Mouse (Mus musculus) G1E (cell line): ENCODE data around the gene Fggy. TPM values are rescaled to one million over a fixed set of nuclear protein-coding genes. Genes with fewer than 3 reads are reported as not detected.

Experiments used
- ATAC-seq: 2 replicates; pipeline ENCODE4 v1.8.0; 2016; ENCODE audit warnings: mild to moderate bottlenecking; ENCODE audit not compliant: insufficient number of reproducible peaks, poor library complexity, low FRiP score, severe bottlenecking; ENCODE audit errors: extremely low read depth
- DNase-seq: peaks from one replicate; pipeline ENCODE4 v3.0.0; 2012; ENCODE audit warnings: low spot score
- H3K27me3 ChIP-seq: 2 replicates; pipeline ENCODE4 v1.6.1; 2012; ENCODE audit warnings: mild to moderate bottlenecking, low read length, inconsistent platforms; ENCODE audit not compliant: insufficient read depth
- H3K36me3 ChIP-seq: replicated peaks from 2 replicates; pipeline ENCODE3; 2012; ENCODE audit warnings: mild to moderate bottlenecking, inconsistent platforms
- H3K4me1 ChIP-seq: 2 replicates; pipeline ENCODE4 v1.6.1; 2012; ENCODE audit warnings: low read depth, low read length, inconsistent platforms, mixed read lengths; ENCODE audit not compliant: insufficient read depth
- H3K4me3 ChIP-seq: 2 replicates; pipeline ENCODE4 v1.5.1; 2012; ENCODE audit warnings: low read depth, mild to moderate bottlenecking, inconsistent platforms, low read length, moderate library complexity, mixed read lengths
- H3K9me3 ChIP-seq: replicated peaks from 2 replicates; pipeline ENCODE4 v1.6.1; 2012; ENCODE audit warnings: inconsistent platforms
- CTCF ChIP-seq: IDR thresholded peaks from 2 replicates; pipeline ENCODE4 v1.5.1; 2012; ENCODE audit warnings: low read depth, low read length, inconsistent platforms, mixed read lengths
- GATA1 ChIP-seq: IDR thresholded peaks from 2 replicates; pipeline ENCODE4 v1.6.1; 2012; ENCODE audit warnings: borderline replicate concordance, low read length, inconsistent platforms, mixed read lengths
- GATA2 ChIP-seq: IDR thresholded peaks from 2 replicates; pipeline ENCODE4 v1.6.1; 2012; ENCODE audit warnings: low read depth, low read length, inconsistent platforms, borderline replicate concordance
- POLR2AphosphoS5 ChIP-seq: IDR thresholded peaks from 2 replicates; pipeline ENCODE4 v1.6.1; 2012; ENCODE audit warnings: low read depth, low read length, inconsistent platforms; ENCODE audit not compliant: insufficient replicate concordance
- TAL1 ChIP-seq: conservative IDR thresholded peaks from 2 replicates; pipeline ENCODE4 v1.6.1; 2012; ENCODE audit warnings: low read depth, low read length, inconsistent platforms, mixed read lengths
- polyA plus RNA-seq: library from polyadenylated mRNA; stranded (reverse); fragments of >175 nt; gene quantifications from 2 replicates; pipeline ENCODE4 v1.2.3, GENCODE M21; 2012
- total RNA-seq, 2 experiments: library from RNA; stranded (forward) in 1 of 2; stranded (reverse) in 1 of 2; fragments of 200-1000 nt in 1 of 2; fragments of >200 nt in 1 of 2; fragmentation: Nextera tagmentation in 1 of 2; gene quantifications; 2 replicates each; pipeline ENCODE4 v1.2.3; 2014 to 2017

Fggy gene
- total and polyA plus RNA-seq, 3 experiments: not detected

DNA sequence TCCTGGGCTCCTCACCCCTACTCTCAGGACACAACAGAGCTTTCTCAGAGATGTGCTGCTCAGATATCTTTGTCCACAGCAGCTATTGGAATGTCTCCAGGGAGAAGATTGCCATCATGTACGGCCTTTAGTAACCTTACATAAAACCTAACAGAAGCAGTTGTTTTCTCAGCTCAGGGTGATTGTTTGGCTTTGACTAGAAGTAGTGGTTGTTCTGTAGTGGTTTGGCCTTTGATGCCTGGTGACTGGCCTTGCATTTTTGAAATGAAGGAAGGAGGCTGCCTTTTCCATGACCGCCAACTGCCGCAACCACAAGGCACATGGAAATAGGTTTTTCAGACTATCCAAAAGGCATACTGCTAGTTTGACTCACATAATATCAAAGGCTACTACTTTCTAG, 63.7 kb downstream of the Fggy start:
- ATAC-seq (no peak), DNase-seq (no peak)
- Histone ChIP-seq H3K4me1 (no peaks in the 10 kb centered on the region), H3K4me3 (no peak overlapping the region), H3K27me3 (no peaks in the 10 kb centered on the region), H3K36me3 (no peaks in the 10 kb centered on the region), H3K9me3 (no peaks in the 10 kb centered on the region)
- TF ChIP-seq GATA1: no peak
- TF ChIP-seq GATA2: no peak
- TF ChIP-seq POLR2AphosphoS5: no peak
- TF ChIP-seq CTCF: no peak

- TF ChIP-seq TAL1 (no peak), POLR2AphosphoS5 (no peak), GATA1 (no peak), GATA2 (no peak), CTCF (no peak)
- no peak for ATAC-seq
- no peaks in the 10 kb centered on the region for H3K4me1 ChIP-seq
- no peaks in the 10 kb centered on the region for H3K27me3 ChIP-seq
- H3K9me3 ChIP-seq: no peaks in the 10 kb centered on the region
- H3K36me3 ChIP-seq: no peaks in the 10 kb centered on the region
- H3K4me3 ChIP-seq: no peak overlapping the region
- no peak for DNase-seq
Observed at GRCm38 (mm10) chr4:95624696-95625095, 67.4 kb downstream of the Fggy start.

DNA sequence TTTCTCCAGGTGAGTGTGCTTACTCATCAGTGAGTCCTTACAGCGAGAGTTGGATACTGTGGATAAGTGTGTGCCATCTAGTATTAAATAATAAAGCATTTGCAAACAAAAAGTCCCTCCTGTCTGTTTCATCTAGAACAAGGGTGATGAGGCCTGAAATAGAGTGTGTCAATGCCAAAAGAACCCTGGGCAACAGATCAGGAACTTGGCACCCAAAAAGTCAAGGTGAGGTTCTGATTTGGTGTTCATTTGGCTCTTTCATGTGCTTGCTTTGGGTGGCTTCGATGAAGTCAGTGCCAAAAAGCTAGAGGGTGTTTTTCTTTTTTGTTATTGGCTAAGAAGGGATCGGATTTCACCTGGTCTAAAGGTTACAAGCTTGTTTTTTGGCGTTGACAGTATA, 68.3 kb downstream of the Fggy start:
- Histone ChIP-seq H3K4me3 (no peak overlapping the region), H3K36me3 (no peaks in the 10 kb centered on the region), H3K9me3 (no peaks in the 10 kb centered on the region), H3K4me1 (no peaks in the 10 kb centered on the region), H3K27me3 (no peaks in the 10 kb centered on the region)
- no peak for TF ChIP-seq POLR2AphosphoS5
- TF ChIP-seq TAL1: no peak
- no peak for TF ChIP-seq GATA2
- no peak for TF ChIP-seq GATA1
- no peak for TF ChIP-seq CTCF
- no peak for ATAC-seq
- no peak for DNase-seq

GRCm38 (mm10) chr4:95626186-95626585, 68.9 kb downstream of the Fggy start:
- H3K9me3 ChIP-seq: no peaks in the 10 kb centered on the region
- H3K27me3 ChIP-seq: no peaks in the 10 kb centered on the region
- H3K4me3 ChIP-seq: no peak overlapping the region
- ATAC-seq (no peak), DNase-seq (no peak)
- no peaks in the 10 kb centered on the region for H3K36me3 ChIP-seq
- no peaks in the 10 kb centered on the region for H3K4me1 ChIP-seq
- TF ChIP-seq POLR2AphosphoS5 (no peak), TAL1 (no peak), GATA1 (no peak), CTCF (no peak), GATA2 (no peak)

DNA sequence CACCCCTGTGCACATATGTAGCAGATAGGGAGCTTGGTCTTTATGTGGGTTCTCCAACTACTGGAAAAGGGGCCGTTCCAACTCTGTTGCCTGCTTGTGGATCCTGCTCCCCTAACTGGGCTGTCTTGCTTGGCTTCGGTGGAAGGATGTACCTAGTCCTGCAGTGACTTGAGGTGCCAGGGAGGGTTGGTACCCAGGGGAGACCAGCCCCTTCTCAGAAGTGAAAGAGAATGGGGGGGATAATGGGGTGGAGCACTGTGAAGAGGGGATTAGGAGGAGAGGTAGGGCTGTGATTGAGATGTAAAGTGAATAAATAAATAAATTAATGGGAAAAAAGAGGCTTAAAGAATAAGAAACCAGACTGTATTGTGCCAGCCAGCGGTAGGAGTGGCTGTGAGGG, 77.6 kb downstream of the Fggy start:
- DNase-seq (no peak), ATAC-seq (no peak)
- no peak overlapping the region for H3K4me3 ChIP-seq
- TF ChIP-seq GATA2 (no peak), TAL1 (no peak), GATA1 (no peak), POLR2AphosphoS5 (no peak), CTCF (no peak)
- H3K36me3 ChIP-seq: no peaks in the 10 kb centered on the region
- no peaks in the 10 kb centered on the region for H3K9me3 ChIP-seq
- H3K27me3 ChIP-seq: no peaks in the 10 kb centered on the region
- H3K4me1 ChIP-seq: no peaks in the 10 kb centered on the region

DNA sequence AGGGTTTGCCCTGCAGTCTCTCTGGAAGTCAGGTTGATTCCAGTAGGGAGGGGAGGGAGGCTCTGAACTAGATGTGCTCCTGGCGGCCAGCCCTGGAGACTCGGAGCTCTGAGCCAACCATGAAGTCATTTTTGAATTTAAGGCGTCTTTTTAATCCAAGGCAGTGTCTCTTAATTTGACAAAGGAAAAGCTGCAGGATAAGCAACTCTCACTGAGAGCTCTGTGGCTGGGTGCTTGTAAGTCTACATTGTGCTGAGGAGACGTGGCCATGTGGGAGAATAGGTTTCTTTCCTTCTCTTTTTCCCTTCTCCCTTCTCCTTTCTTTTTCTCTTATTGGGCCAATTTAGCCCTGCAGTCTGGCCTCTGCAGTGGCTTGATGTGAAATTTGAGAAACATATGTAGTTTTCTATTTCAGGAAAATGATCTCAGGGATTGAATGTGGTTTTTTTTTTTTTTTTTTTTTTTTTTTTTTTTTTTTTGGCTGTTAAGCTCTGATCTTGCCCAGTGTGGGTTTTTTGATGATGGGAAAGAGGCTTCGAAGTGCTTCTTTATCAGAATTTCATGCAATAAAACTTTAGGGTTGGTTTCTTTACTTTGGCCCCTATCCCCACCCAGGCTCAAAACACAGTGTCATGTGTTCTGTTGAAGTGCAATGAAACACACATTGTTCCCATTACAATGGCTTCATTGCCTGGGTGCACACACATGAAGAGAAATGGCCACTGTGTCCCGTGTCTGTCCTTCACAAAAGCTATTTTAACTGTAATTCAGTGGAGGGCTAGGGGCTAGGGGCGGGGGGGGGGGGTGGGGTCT, 79.8 kb downstream of the Fggy start:
- TF ChIP-seq POLR2AphosphoS5: no peak
- no peak for TF ChIP-seq TAL1
- TF ChIP-seq GATA1: no peak
- TF ChIP-seq GATA2: no peak
- no peak for TF ChIP-seq CTCF
- Histone ChIP-seq H3K36me3 (no peaks in the 10 kb centered on the region), H3K4me3 (no peak overlapping the region), H3K27me3 (no peaks in the 10 kb centered on the region), H3K9me3 (no peaks in the 10 kb centered on the region), H3K4me1 (no peaks in the 10 kb centered on the region)
- ATAC-seq (no peak), DNase-seq (no peak)
